Mouse (Mus musculus): ENCODE data around the gene Ablim1. TPM values are rescaled to one million over a fixed set of nuclear protein-coding genes. Genes with fewer than 3 reads are reported as not detected.

The Ablim1 gene
- polyA plus RNA-seq, 1 experiment from 2014 or later: 62.0 TPM

DNA sequence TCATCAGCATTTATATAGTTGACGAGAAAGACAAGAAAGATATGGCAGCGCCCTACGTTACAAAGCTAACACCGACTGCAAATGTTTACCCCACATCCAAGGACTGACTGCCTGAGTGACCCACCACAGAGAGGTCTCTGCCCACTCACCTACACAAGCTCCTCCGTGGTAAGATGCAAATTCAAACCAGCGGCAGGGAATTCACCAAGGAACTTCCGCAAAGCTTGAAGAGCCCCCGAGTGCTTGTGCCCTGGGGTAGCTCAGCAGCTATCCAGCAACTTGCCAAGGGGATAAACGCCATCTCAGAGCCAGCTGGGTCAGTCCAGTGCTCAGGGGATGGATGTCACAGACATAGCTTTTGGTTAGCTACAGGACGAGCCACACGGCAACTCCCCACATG is 95.0 kb downstream of the Ablim1 start:
- H3K9ac ChIP-seq (ENCODE audit: low read length): no peak overlapping the region
- H3K4me3 ChIP-seq (ENCODE audit: low read depth, low read length): no peak overlapping the region
- H3K9me3 ChIP-seq (ENCODE audit: control insufficient read depth, low read length): no peaks in the 10 kb centered on the region
- WGBS: 71% methylated on average over 11 of the region's 11 CpGs
- H3K27ac ChIP-seq (replicated peaks): no peak overlapping the region
- no peaks in the 10 kb centered on the region for H3K4me1 ChIP-seq (replicated peaks; ENCODE audit: control insufficient read depth, insufficient read depth)
- TF ChIP-seq EP300 (optimal IDR thresholded peaks at IDR 0.05): no peak
- TF ChIP-seq CTCF (IDR thresholded peaks at IDR 0.05; ENCODE audit: low read depth): no peak
- H3K4me2 ChIP-seq (replicated peaks; ENCODE audit: low read depth): no peak overlapping the region
- H3K36me3 ChIP-seq (ENCODE audit: control insufficient read depth, insufficient read depth, low read length): no peaks in the 10 kb centered on the region
- no peak for ATAC-seq (ENCODE audit: low FRiP score, low TSS enrichment)
- no peaks in the 10 kb centered on the region for H3K27me3 ChIP-seq (ENCODE audit: control insufficient read depth, insufficient read depth, low read length)
- DNase-seq (ENCODE audit: low spot score): no peak

DNA sequence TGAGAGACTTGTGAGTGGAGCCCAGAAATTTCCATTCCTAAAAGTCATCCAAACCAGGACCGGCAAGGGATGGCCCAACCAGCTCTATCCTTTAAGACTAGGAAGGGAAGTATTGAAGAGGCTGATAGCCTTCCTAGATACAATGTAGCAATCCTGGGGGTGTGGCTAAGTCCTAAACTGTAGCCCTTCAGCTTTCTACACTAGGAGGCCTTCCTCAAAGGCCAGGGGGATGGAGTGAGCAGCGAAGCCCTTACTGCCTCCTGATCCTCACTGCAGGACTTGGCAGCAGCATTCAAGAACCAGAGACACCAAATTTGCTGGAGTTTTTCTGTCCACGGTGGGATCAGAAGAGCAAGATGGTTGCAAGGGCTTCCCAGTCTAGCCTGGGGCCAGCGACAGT is 97.6 kb downstream of the Ablim1 start:
- WGBS: 74% methylated on average over 4 of the region's 4 CpGs
- ATAC-seq (ENCODE audit: low FRiP score, low TSS enrichment) (no peak), DNase-seq (ENCODE audit: low spot score) (no peak)
- H3K4me3 ChIP-seq (ENCODE audit: low read depth, low read length): no peak overlapping the region
- H3K36me3 ChIP-seq (ENCODE audit: control insufficient read depth, insufficient read depth, low read length): no peaks in the 10 kb centered on the region
- H3K9me3 ChIP-seq (ENCODE audit: control insufficient read depth, low read length): no peaks in the 10 kb centered on the region
- no peak overlapping the region for H3K27ac ChIP-seq (replicated peaks)
- no peak for TF ChIP-seq CTCF (IDR thresholded peaks at IDR 0.05; ENCODE audit: low read depth)
- no peak for TF ChIP-seq EP300 (optimal IDR thresholded peaks at IDR 0.05)
- no peak overlapping the region for H3K9ac ChIP-seq (ENCODE audit: low read length)
- no peak overlapping the region for H3K4me2 ChIP-seq (replicated peaks; ENCODE audit: low read depth)
- no peaks in the 10 kb centered on the region for H3K4me1 ChIP-seq (replicated peaks; ENCODE audit: control insufficient read depth, insufficient read depth)
- H3K27me3 ChIP-seq (ENCODE audit: control insufficient read depth, insufficient read depth, low read length): no peaks in the 10 kb centered on the region

DNA sequence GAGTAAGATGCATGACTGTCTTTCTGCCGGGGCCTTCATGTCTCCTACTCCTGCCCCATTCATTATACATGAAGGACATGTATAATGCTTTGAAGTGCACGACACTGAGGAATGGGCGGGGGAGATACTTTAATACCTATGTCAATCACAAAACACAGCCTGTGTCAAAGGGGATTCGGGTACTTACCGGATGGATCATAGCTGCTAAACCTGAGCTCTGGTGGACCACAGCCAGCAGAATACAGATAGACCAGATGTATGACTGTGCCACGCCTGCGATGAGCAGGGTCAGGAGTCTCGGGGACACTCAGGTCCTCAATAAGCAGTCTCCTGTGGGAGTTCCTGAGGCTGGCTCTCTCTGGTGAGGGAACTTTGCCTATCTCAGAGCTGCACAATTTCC is 99.2 kb downstream of the Ablim1 start:
- Histone ChIP-seq H3K9me3 (ENCODE audit: control insufficient read depth, low read length) (no peaks in the 10 kb centered on the region), H3K4me2 (replicated peaks; ENCODE audit: low read depth) (no peak overlapping the region), H3K4me1 (replicated peaks; ENCODE audit: control insufficient read depth, insufficient read depth) (no peaks in the 10 kb centered on the region), H3K9ac (ENCODE audit: low read length) (no peak overlapping the region), H3K27ac (replicated peaks) (no peak overlapping the region), H3K27me3 (ENCODE audit: control insufficient read depth, insufficient read depth, low read length) (no peaks in the 10 kb centered on the region), H3K36me3 (ENCODE audit: control insufficient read depth, insufficient read depth, low read length) (no peaks in the 10 kb centered on the region), H3K4me3 (ENCODE audit: low read depth, low read length) (no peak overlapping the region)
- WGBS: 75% methylated on average over 8 of the region's 8 CpGs
- TF ChIP-seq CTCF (IDR thresholded peaks at IDR 0.05; ENCODE audit: low read depth): no peak
- no peak for TF ChIP-seq EP300 (optimal IDR thresholded peaks at IDR 0.05)
- DNase-seq (ENCODE audit: low spot score) (no peak), ATAC-seq (ENCODE audit: low FRiP score, low TSS enrichment) (no peak)

DNA sequence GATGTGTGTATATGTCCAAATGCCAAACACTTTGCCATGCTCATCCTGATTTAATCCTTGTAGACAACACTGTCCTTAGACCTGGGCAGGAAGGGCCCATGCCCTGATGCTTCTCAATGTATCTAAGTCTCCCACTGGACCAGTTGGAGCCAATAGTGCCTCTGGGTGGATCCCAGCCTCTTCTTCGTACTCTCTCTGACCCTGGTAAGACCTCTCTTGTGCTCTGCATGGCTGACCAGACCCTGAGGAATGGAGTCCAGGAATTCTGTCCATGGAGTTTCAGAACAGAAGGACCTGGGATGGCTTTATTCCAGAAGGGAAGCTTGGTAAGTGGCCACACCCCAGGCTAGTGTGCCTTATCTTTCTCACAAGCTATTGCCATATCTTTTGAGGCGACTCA is 102.3 kb downstream of the Ablim1 start:
- H3K27ac ChIP-seq (replicated peaks): no peak overlapping the region

DNA sequence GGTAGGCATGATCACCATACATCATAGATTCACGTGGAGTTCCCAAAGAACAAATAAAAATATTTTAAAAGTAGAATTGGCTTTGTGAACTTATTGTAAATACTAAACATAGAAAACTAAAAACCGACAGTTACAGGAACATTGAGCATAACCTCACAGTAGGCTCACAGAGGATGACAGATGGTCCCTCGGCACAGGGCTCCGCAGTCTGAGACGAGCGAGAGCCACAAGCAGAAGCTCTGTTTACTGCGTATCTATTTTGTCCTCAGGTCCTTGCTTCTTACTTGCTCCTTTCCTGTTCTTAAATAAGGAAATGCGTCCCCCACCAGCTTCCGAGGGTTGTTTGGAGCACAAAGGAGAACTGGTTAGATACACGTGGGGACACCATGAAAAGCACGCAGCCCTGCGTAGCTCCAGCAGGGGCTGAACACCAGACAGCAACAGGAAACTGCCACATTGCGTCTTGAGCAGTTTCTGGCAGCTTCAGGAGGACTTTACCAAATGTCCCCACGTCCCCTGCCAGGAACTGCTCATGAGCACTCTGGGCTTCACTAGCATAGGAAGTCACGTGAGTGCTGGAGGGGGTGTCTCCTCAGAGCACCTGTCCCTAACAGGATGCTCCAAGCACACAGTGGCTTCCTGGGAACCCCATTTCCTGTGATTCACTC is 103.1 kb downstream of the Ablim1 start:
- DNase-seq (ENCODE audit: low spot score) (no peak), ATAC-seq (ENCODE audit: low FRiP score, low TSS enrichment) (no peak)
- H3K27ac ChIP-seq (replicated peaks): 0 out of 2 replicates have a peak overlapping the region, but pooled peaks have one; percentile 13
- H3K36me3 ChIP-seq (ENCODE audit: control insufficient read depth, insufficient read depth, low read length): no peaks in the 10 kb centered on the region
- TF ChIP-seq EP300 (optimal IDR thresholded peaks at IDR 0.05): no peak
- 0 out of 2 replicates have a peak, but pooled peaks have one; percentile 13 for TF ChIP-seq CTCF (IDR thresholded peaks at IDR 0.05; ENCODE audit: low read depth)
- no peaks in the 10 kb centered on the region for H3K9me3 ChIP-seq (ENCODE audit: control insufficient read depth, low read length)
- no peaks in the 10 kb centered on the region for H3K4me1 ChIP-seq (replicated peaks; ENCODE audit: control insufficient read depth, insufficient read depth)
- H3K4me2 ChIP-seq (replicated peaks; ENCODE audit: low read depth): no peak overlapping the region
- H3K4me3 ChIP-seq (ENCODE audit: low read depth, low read length): no peak overlapping the region
- no peaks in the 10 kb centered on the region for H3K27me3 ChIP-seq (ENCODE audit: control insufficient read depth, insufficient read depth, low read length)
- H3K9ac ChIP-seq (ENCODE audit: low read length): no peak overlapping the region
- WGBS: 72% methylated on average over 15 of the region's 15 CpGs

More for the DNA sequence above, 102.3 kb downstream of the Ablim1 start:
- no peak for ATAC-seq (ENCODE audit: low FRiP score, low TSS enrichment)
- no peak overlapping the region for H3K4me3 ChIP-seq (ENCODE audit: low read depth, low read length)
- H3K36me3 ChIP-seq (ENCODE audit: control insufficient read depth, insufficient read depth, low read length): no peaks in the 10 kb centered on the region
- no peaks in the 10 kb centered on the region for H3K27me3 ChIP-seq (ENCODE audit: control insufficient read depth, insufficient read depth, low read length)
- TF ChIP-seq CTCF (IDR thresholded peaks at IDR 0.05; ENCODE audit: low read depth) (no peak), EP300 (optimal IDR thresholded peaks at IDR 0.05) (no peak)
- WGBS: 52% methylated on average over 2 of the region's 2 CpGs
- H3K9ac ChIP-seq (ENCODE audit: low read length): no peak overlapping the region
- H3K9me3 ChIP-seq (ENCODE audit: control insufficient read depth, low read length): no peaks in the 10 kb centered on the region
- H3K4me2 ChIP-seq (replicated peaks; ENCODE audit: low read depth): no peak overlapping the region
- no peaks in the 10 kb centered on the region for H3K4me1 ChIP-seq (replicated peaks; ENCODE audit: control insufficient read depth, insufficient read depth)
- DNase-seq (ENCODE audit: low spot score): no peak

DNA sequence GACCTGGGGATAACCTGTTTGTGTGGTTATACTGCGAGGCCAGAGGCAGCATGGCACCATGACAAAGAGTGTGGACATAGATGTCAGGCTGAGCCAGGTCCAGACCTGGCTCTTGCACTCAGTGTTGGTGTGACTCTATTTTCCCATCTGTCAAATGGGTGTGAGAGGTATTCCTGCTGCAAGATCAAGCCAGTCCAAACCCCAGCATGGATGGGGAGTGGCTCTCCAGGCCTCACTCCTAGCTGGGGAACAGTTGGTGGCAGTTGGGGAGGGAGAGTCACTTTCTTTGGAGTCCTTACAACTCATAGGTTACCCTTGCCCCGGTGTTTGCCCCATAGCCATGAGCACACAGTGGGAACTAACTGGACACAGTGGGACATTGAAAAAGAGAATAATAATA is 103.8 kb downstream of the Ablim1 start:
- WGBS: 90% methylated on average over 2 of the region's 2 CpGs

More for the DNA sequence above, 103.8 kb downstream of the Ablim1 start:
- no peak overlapping the region for H3K9ac ChIP-seq (ENCODE audit: low read length)
- H3K4me2 ChIP-seq (replicated peaks; ENCODE audit: low read depth): no peak overlapping the region
- no peaks in the 10 kb centered on the region for H3K4me1 ChIP-seq (replicated peaks; ENCODE audit: control insufficient read depth, insufficient read depth)
- no peak for TF ChIP-seq CTCF (IDR thresholded peaks at IDR 0.05; ENCODE audit: low read depth)
- TF ChIP-seq EP300 (optimal IDR thresholded peaks at IDR 0.05): no peak
- H3K27ac ChIP-seq (replicated peaks): no peak overlapping the region
- H3K4me3 ChIP-seq (ENCODE audit: low read depth, low read length): no peak overlapping the region
- ATAC-seq (ENCODE audit: low FRiP score, low TSS enrichment): no peak
- no peaks in the 10 kb centered on the region for H3K36me3 ChIP-seq (ENCODE audit: control insufficient read depth, insufficient read depth, low read length)
- DNase-seq (ENCODE audit: low spot score): no peak
- H3K9me3 ChIP-seq (ENCODE audit: control insufficient read depth, low read length): no peaks in the 10 kb centered on the region
- H3K27me3 ChIP-seq (ENCODE audit: control insufficient read depth, insufficient read depth, low read length): no peaks in the 10 kb centered on the region

Data from stomach, postnatal 0 days (tissue).